ENCODE assay signal across 9 mouse cellular contexts in the genomic region with DNA sequence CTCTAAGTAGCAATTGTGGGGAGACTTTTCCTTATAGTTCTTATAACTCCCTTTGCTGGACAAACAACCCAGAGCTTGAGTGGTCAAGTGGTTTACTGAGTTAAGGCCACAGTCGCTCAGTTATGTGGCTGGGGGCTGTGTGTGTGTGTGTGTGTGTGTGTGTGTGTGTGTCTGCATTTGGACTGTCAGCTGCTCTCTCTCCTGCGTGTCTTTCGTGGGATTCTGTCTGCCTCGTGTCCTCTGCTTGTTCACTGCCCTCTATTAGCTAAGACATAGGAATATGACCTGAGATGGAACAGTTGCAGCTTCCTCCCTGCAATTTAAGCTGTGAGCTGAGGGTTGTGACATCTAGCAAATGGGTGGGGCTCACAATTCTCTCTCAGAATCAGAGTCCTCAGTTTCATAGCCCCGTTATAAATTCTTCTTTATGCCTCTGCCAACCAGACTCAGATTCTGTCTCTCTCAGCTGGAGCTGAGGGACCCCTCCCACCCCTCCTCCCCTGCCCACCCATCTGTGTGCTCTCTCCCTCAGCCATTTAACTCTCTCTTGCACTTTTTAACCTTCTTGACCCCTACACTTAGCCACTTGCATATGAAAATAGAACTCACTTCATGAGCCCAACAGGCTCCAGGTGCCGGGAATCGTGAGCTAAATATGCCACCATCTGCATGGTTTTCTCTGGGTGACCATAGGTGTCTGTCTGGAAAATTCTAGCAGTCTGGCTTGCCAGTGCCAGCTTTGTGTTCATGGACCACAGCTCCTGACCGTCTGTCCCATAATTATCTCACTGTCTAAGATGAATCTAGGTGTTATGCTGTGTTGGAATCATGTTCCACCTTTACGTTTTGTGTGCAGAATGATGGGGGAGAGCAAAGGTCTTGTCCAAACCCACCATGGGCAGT.
DNase-seq lines count a peak whose midpoint lies in the region; ATAC-seq and TF ChIP-seq lines count a peak whose summit lies in the region.
"Had no signal": no experiment of that assay in that cellular context is flagged by ENCODE, and none has a peak within 500 bp of the region (broad histone marks: within the 10 kb centered on the region; RNA-seq: fewer than 3 reads in every experiment).

No protein-coding gene starts in this region.

- WGBS in forebrain, embryonic 15.5 days, result 55% methylated on average over 9 of the region's 9 CpGs
- 66% methylated on average over 9 of the region's 9 CpGs for WGBS in forebrain, embryonic 12.5 days
- WGBS in liver, adult 2 months, result 47% methylated on average over 9 of the region's 9 CpGs
- 64% methylated on average over 9 of the region's 9 CpGs for WGBS in liver, embryonic 12.5 days (ENCODE audit: insufficient replicate concordance)
- WGBS in liver, embryonic 15.5 days (ENCODE audit: insufficient replicate concordance), result 47% methylated on average over 9 of the region's 9 CpGs

- TF ChIP-seq POLR2A in liver, adult 2 months (IDR thresholded peaks at IDR 0.05; ENCODE audit: extremely low read depth, insufficient read depth, low read length), result no peak

- peak; percentile 41 for DNase-seq in liver, adult 2 months (ENCODE audit: extremely low read depth, low read depth, low spot score)
- DNase-seq in cerebellum, adult 9-11 months, result peak; percentile 81
- no peak for DNase-seq in embryo, embryonic 11 days
- DNase-seq in thymus, postnatal 0 days (ENCODE audit: low spot score), result no peak

- H3K4me1 ChIP-seq in forebrain, embryonic 15.5 days, result peaks cover 37% of the 10 kb centered on the region
- H3K4me1 ChIP-seq in forebrain, embryonic 12.5 days, result peaks cover 42% of the 10 kb centered on the region
- H3K4me1 ChIP-seq in liver, adult 2 months (ENCODE audit: control insufficient read depth, insufficient read depth, low read length), result peaks cover 19% of the 10 kb centered on the region
- H3K4me1 ChIP-seq in liver, embryonic 12.5 days, result peaks cover 14% of the 10 kb centered on the region; the same call in 1 of the 2 replicates
- H3K4me1 ChIP-seq in liver, embryonic 15.5 days (replicated peaks), result peaks cover 14% of the 10 kb centered on the region

- H3K4me2 ChIP-seq in forebrain, embryonic 15.5 days (replicated peaks), result no peak overlapping the region
- H3K4me2 ChIP-seq in forebrain, embryonic 12.5 days, result no peak overlapping the region
- H3K4me2 ChIP-seq in liver, embryonic 12.5 days, result no peak overlapping the region
- peak overlapping the region; percentile 18; the same call in 1 of the 2 replicates for H3K4me2 ChIP-seq in liver, embryonic 15.5 days
- H3K4me2 ChIP-seq: lung, embryonic 14.5 days had no signal

- peaks cover 6% of the 10 kb centered on the region; the same call in 1 of the 2 replicates for H3K79me2 ChIP-seq in liver, adult 2 months (ENCODE audit: control insufficient read depth, insufficient read depth, low read length)

- TF ChIP-seq CTCF in liver, adult 2 months (IDR thresholded peaks at IDR 0.05; ENCODE audit: low read depth, low read length), result no peak

- H3K9me3 ChIP-seq in forebrain, embryonic 15.5 days, result no peaks in the 10 kb centered on the region
- no peaks in the 10 kb centered on the region for H3K9me3 ChIP-seq in forebrain, embryonic 12.5 days
- H3K9me3 ChIP-seq in liver, embryonic 12.5 days (replicated peaks), result no peaks in the 10 kb centered on the region
- no peaks in the 10 kb centered on the region for H3K9me3 ChIP-seq in liver, embryonic 15.5 days (replicated peaks)

- H3K36me3 ChIP-seq in forebrain, embryonic 15.5 days, result no peaks in the 10 kb centered on the region
- no peaks in the 10 kb centered on the region for H3K36me3 ChIP-seq in forebrain, embryonic 12.5 days (replicated peaks)
- H3K36me3 ChIP-seq in liver, adult 2 months (ENCODE audit: control insufficient read depth, insufficient read depth, low read length), result no peaks in the 10 kb centered on the region
- H3K36me3 ChIP-seq in liver, embryonic 12.5 days, result no peaks in the 10 kb centered on the region
- H3K36me3 ChIP-seq in liver, embryonic 15.5 days (replicated peaks), result no peaks in the 10 kb centered on the region

- no peak overlapping the region for H3K4me3 ChIP-seq in forebrain, embryonic 15.5 days
- H3K4me3 ChIP-seq in forebrain, embryonic 12.5 days (replicated peaks), result no peak overlapping the region
- H3K4me3 ChIP-seq in liver, adult 2 months (ENCODE audit: insufficient read depth, low read depth, low read length), result no peak overlapping the region
- H3K4me3 ChIP-seq in liver, embryonic 12.5 days, result no peak overlapping the region
- no peak overlapping the region for H3K4me3 ChIP-seq in liver, embryonic 15.5 days (replicated peaks)

- H3K9ac ChIP-seq in forebrain, embryonic 15.5 days (replicated peaks), result no peak overlapping the region
- no peak overlapping the region for H3K9ac ChIP-seq in forebrain, embryonic 12.5 days
- H3K9ac ChIP-seq in liver, adult 2 months (ENCODE audit: low read depth, low read length), result no peak overlapping the region
- H3K9ac ChIP-seq in liver, embryonic 12.5 days, result no peak overlapping the region
- H3K9ac ChIP-seq in liver, embryonic 15.5 days, result no peak overlapping the region
- H3K9ac ChIP-seq: lung, embryonic 14.5 days had no signal

- H3K27ac ChIP-seq in forebrain, embryonic 15.5 days (replicated peaks), result peak overlapping the region; percentile 27; the same call in 1 of the 2 replicates
- H3K27ac ChIP-seq in forebrain, embryonic 12.5 days, result no peak overlapping the region
- H3K27ac ChIP-seq in liver, adult 2 months (replicated peaks; ENCODE audit: insufficient read depth, low read depth, low read length), result 0 out of 2 replicates have a peak overlapping the region, but pooled peaks have one; percentile 11
- no peak overlapping the region; the same call in 1 of the 2 replicates for H3K27ac ChIP-seq in liver, embryonic 12.5 days
- H3K27ac ChIP-seq in liver, embryonic 15.5 days (replicated peaks), result peak overlapping the region; percentile 42; the same call in 1 of the 2 replicates

- ATAC-seq in forebrain, embryonic 15.5 days (replicated peaks), result no peak
- no peak for ATAC-seq in forebrain, embryonic 12.5 days (ENCODE audit: low FRiP score)
- no peak for ATAC-seq in liver, embryonic 12.5 days
- ATAC-seq in liver, embryonic 15.5 days (ENCODE audit: insufficient read depth), result 0 out of 2 replicates have a peak, but pooled peaks have one; percentile 26

- no peaks in the 10 kb centered on the region for H3K27me3 ChIP-seq in forebrain, embryonic 15.5 days
- no peaks in the 10 kb centered on the region for H3K27me3 ChIP-seq in forebrain, embryonic 12.5 days
- H3K27me3 ChIP-seq in liver, adult 2 months (ENCODE audit: control insufficient read depth, insufficient read depth, low read length), result no peaks in the 10 kb centered on the region
- H3K27me3 ChIP-seq in liver, embryonic 12.5 days (replicated peaks), result no peaks in the 10 kb centered on the region
- no peaks in the 10 kb centered on the region for H3K27me3 ChIP-seq in liver, embryonic 15.5 days

Comparison
In these comparisons a context has a peak if more than half of its experiments do, and no peak if none do; other contexts are left out.
1. H3K27ac ChIP-seq: peak in forebrain, embryonic 15.5 days (single experiment), liver, adult 2 months (single experiment) and liver, embryonic 15.5 days (single experiment); none in forebrain, embryonic 12.5 days (single experiment) and liver, embryonic 12.5 days (single experiment).
2. DNase-seq: peak in liver, adult 2 months (single experiment) and cerebellum, adult 9-11 months (single experiment); none in embryo, embryonic 11 days (single experiment) and thymus, postnatal 0 days (single experiment).